Mouse (Mus musculus) bone marrow macrophage, adult 2 months (primary cell): ENCODE measurements around the gene Gnb2. TPM values are rescaled to one million over a fixed set of nuclear protein-coding genes. Genes with fewer than 3 reads are reported as not detected.

ENCODE experiments used
- H3K27ac ChIP-seq: 2 replicates; pipeline ENCODE4 v1.5.1; 2012; ENCODE audit warnings: low read depth, low read length; ENCODE audit not compliant: insufficient read depth
- H3K4me1 ChIP-seq: 2 replicates; pipeline ENCODE4 v1.6.1; 2012; ENCODE audit warnings: low read length; ENCODE audit not compliant: control insufficient read depth, insufficient read depth
- H3K4me3 ChIP-seq: 2 replicates; pipeline ENCODE4 v1.5.1; 2012; ENCODE audit warnings: mild to moderate bottlenecking, low read length, moderate library complexity; ENCODE audit not compliant: insufficient read depth
- CTCF ChIP-seq: IDR thresholded peaks from 2 replicates; pipeline ENCODE4 v1.5.1; 2012; ENCODE audit warnings: low read depth, mild to moderate bottlenecking, low read length, moderate library complexity
- POLR2A ChIP-seq: IDR thresholded peaks from 2 replicates; pipeline ENCODE4 v1.6.1; 2012; ENCODE audit warnings: mild to moderate bottlenecking, low read depth, low read length, borderline replicate concordance
- polyA plus RNA-seq: library from polyadenylated mRNA; stranded (reverse); fragments of >200 nt; gene quantifications from 2 replicates; pipeline ENCODE4 v1.2.4, GENCODE M21; 2012; ENCODE audit not compliant: missing spikeins, insufficient read depth, insufficient read length

Gnb2 gene
- polyA plus RNA-seq, 1 experiment, result 547 TPM

- H3K27ac ChIP-seq, result no peak overlapping the region
- H3K4me1 ChIP-seq, result peaks cover 10% of the 10 kb centered on the region
- TF ChIP-seq POLR2A (no peak), CTCF (no peak)
- no peak overlapping the region for H3K4me3 ChIP-seq
Measured at GRCm38 (mm10) chr5:137541768-137542540, 8.6 kb upstream of the Gnb2 start.

- Histone ChIP-seq H3K4me1 (peaks cover 14% of the 10 kb centered on the region), H3K27ac (no peak overlapping the region), H3K4me3 (no peak overlapping the region)
- no peak for TF ChIP-seq CTCF
- no peak for TF ChIP-seq POLR2A
Measured at GRCm38 (mm10) chr5:137540991-137541390, 7.7 kb upstream of the Gnb2 start.

- TF ChIP-seq CTCF (no peak), POLR2A (no peak)
- Histone ChIP-seq H3K27ac (no peak overlapping the region), H3K4me1 (peaks cover 28% of the 10 kb centered on the region), H3K4me3 (no peak overlapping the region)
Measured at GRCm38 (mm10) chr5:137539291-137539801, 6.0 kb upstream of the Gnb2 start.

GRCm38 (mm10) chr5:137537461-137537860 is 4.2 kb upstream of the Gnb2 start:
- H3K4me3 ChIP-seq, result no peak overlapping the region
- no peak overlapping the region for H3K27ac ChIP-seq
- TF ChIP-seq CTCF, result no peak
- no peak for TF ChIP-seq POLR2A
- H3K4me1 ChIP-seq, result peaks cover 34% of the 10 kb centered on the region

GRCm38 (mm10) chr5:137535318-137535717 is 2.0 kb upstream of the Gnb2 start:
- Histone ChIP-seq H3K4me1 (peaks cover 33% of the 10 kb centered on the region), H3K27ac (peak overlapping the region; percentile 43), H3K4me3 (no peak overlapping the region)
- no peak for TF ChIP-seq CTCF
- TF ChIP-seq POLR2A, result no peak

- no peak overlapping the region for H3K4me3 ChIP-seq
Measured at GRCm38 (mm10) chr5:137534762-137535161, 1.5 kb upstream of the Gnb2 start.

GRCm38 (mm10) chr5:137532808-137533116 is 548 bp downstream of the Gnb2 start:
- Histone ChIP-seq H3K4me3 (peak overlapping the region; percentile 86), H3K4me1 (peaks cover 33% of the 10 kb centered on the region), H3K27ac (peak overlapping the region; percentile 94)
- no peak for TF ChIP-seq CTCF
- TF ChIP-seq POLR2A, result no peak

More at GRCm38 (mm10) chr5:137534762-137535161, 1.5 kb upstream of the Gnb2 start:
- H3K4me1 ChIP-seq, result peaks cover 36% of the 10 kb centered on the region
- H3K27ac ChIP-seq, result peak overlapping the region; percentile 43; the same call in 1 of the 2 replicates
- TF ChIP-seq CTCF, result no peak
- TF ChIP-seq POLR2A, result no peak

- H3K4me3 ChIP-seq, result peak overlapping the region; percentile 86
- H3K4me1 ChIP-seq, result peaks cover 29% of the 10 kb centered on the region
- H3K27ac ChIP-seq, result peak overlapping the region; percentile 94
- TF ChIP-seq POLR2A (no peak), CTCF (0 out of 2 replicates have a peak, but pooled peaks have one; percentile 15)
Measured at GRCm38 (mm10) chr5:137532131-137532807, 1.0 kb downstream of the Gnb2 start.

GRCm38 (mm10) chr5:137531414-137532130 is 1.7 kb downstream of the Gnb2 start:
- TF ChIP-seq POLR2A (no peak), CTCF (no peak)
- Histone ChIP-seq H3K4me1 (peaks cover 29% of the 10 kb centered on the region), H3K27ac (peak overlapping the region; percentile 94), H3K4me3 (peak overlapping the region; percentile 86)
